Mouse (Mus musculus) embryonic facial prominence, embryonic 12.5 days (tissue): ENCODE data around the gene Gm29133. TPM values are rescaled to one million over a fixed set of nuclear protein-coding genes. Genes with fewer than 3 reads are reported as not detected.

ENCODE experiments used
- ATAC-seq: fragments of 200-750 bp; cut with Nextera tagmentation; 2 replicates; pipeline ENCODE4 v1.8.0; 2017; ENCODE audit not compliant: insufficient number of reproducible peaks, insufficient read depth, low FRiP score, low TSS enrichment
- H3K27ac ChIP-seq: fragments of 300-500 bp; sonication (generic); 2 replicates; pipeline ENCODE4 v1.5.1; 2016; ENCODE audit warnings: mild to moderate bottlenecking
- H3K27me3 ChIP-seq: fragments of 300-500 bp; sonication (generic); 2 replicates; pipeline ENCODE4 v1.6.1; 2016; ENCODE audit warnings: mild to moderate bottlenecking, moderate library complexity
- H3K36me3 ChIP-seq: fragments of 300-500 bp; sonication (generic); 2 replicates; pipeline ENCODE4 v1.6.1; 2016; ENCODE audit warnings: mild to moderate bottlenecking
- H3K4me1 ChIP-seq: fragments of 300-500 bp; sonication (generic); 2 replicates; pipeline ENCODE4 v1.6.1; 2016
- H3K4me2 ChIP-seq: fragments of 300-500 bp; sonication (generic); replicated peaks from 2 replicates; pipeline ENCODE4 v1.6.1; 2016; ENCODE audit warnings: mild to moderate bottlenecking, moderate library complexity
- H3K4me3 ChIP-seq: fragments of 300-500 bp; sonication (generic); 2 replicates; pipeline ENCODE4 v1.5.1; 2016; ENCODE audit warnings: mild to moderate bottlenecking
- H3K9ac ChIP-seq: fragments of 300-500 bp; sonication (generic); 2 replicates; pipeline ENCODE4 v1.6.1; 2016; ENCODE audit warnings: mild to moderate bottlenecking, moderate library complexity
- H3K9me3 ChIP-seq: fragments of 300-500 bp; sonication (generic); 2 replicates; pipeline ENCODE4 v1.6.1; 2016; ENCODE audit warnings: mild to moderate bottlenecking, moderate library complexity
- WGBS: fragments of 180-500 bp; shearing (Covaris S2); methylation state at CpG from one replicate; pipeline ENCODE4 v1.1.7; 2016; 5-methylcytosine and 5-hydroxymethylcytosine counted together
- polyA plus RNA-seq: library from polyadenylated mRNA; unstranded; fragments of >200 nt; fragmentation: Nextera tagmentation; extraction: Ambion mirVana; gene quantifications from 2 replicates; pipeline ENCODE4 v1.2.1, GENCODE M21; 2016

Gene Gm29133
- polyA plus RNA-seq, 1 experiment from 2014 or later = not detected

DNA sequence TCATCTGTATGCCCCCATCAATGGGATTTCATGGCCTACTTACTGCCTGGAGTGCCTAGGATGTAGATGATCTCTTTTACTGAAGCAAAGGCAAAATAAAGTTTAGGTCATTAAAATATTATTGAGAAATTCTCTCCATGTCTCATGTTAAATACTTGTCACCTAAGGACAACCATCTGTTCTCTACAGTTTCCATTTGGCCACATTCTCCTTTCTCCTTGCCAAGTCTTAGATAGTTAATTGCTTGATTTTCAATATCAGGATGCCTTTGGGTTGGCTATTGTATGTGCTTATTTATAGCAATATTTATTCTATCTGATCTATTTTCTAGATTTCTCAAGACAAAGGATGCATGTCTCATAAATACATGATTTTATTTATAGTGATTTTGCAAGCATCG is 75.9 kb downstream of the Gm29133 start:
- Histone ChIP-seq H3K27ac (no peak overlapping the region), H3K9ac (no peak overlapping the region), H3K4me2 (no peak overlapping the region), H3K36me3 (no peaks in the 10 kb centered on the region), H3K4me3 (no peak overlapping the region), H3K9me3 (no peaks in the 10 kb centered on the region), H3K4me1 (no peaks in the 10 kb centered on the region), H3K27me3 (no peaks in the 10 kb centered on the region)
- WGBS = 87% methylated on average over 1 of the region's 1 CpGs
- ATAC-seq = no peak

DNA sequence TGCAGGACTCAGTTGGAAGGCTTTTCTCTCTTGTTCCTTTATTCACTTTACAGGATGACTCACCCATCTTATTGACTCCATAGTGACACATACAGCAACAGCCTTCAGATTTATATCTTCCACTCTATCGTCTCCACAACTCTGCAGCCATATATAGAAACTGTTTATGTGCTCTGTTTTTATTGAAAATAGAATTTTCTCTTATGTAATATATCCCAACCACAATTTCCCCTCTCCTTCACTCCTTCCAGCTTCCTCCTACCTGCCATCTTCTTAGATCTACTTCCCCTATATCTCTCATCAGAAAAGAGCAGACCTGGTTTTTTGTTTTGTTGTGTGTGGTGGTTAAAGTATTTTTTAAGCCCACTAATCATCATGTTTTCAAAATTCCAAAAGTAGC is 76.5 kb downstream of the Gm29133 start:
- no peak overlapping the region for H3K27ac ChIP-seq
- H3K9me3 ChIP-seq = no peaks in the 10 kb centered on the region
- 100% methylated on average over 1 of the region's 1 CpGs for WGBS
- H3K4me2 ChIP-seq = no peak overlapping the region
- H3K4me1 ChIP-seq = no peaks in the 10 kb centered on the region
- no peak for ATAC-seq
- H3K27me3 ChIP-seq = no peaks in the 10 kb centered on the region
- H3K4me3 ChIP-seq = no peak overlapping the region
- no peaks in the 10 kb centered on the region for H3K36me3 ChIP-seq
- no peak overlapping the region for H3K9ac ChIP-seq

DNA sequence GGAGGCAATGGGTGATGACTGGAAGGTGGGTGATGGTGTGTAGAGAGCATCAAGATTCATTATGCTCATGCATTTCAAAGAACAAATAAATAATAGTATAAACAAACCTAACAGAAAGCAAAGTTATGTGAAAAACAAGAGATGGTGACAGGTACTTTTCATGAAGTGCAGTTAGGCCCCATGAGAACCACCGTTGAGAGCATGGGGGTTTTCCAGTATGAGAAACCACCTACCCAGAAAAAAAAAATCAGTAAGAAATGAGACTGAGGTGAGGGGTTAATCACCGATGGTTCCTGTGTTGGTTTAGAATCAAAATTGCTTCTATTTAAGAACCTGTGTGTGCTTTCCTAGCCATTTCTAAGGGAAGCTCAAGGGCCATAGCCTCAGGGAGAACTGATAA is 86.8 kb downstream of the Gm29133 start:
- no peaks in the 10 kb centered on the region for H3K4me1 ChIP-seq
- no peak overlapping the region for H3K4me3 ChIP-seq
- no peaks in the 10 kb centered on the region for H3K36me3 ChIP-seq
- WGBS = 46% methylated on average over 2 of the region's 2 CpGs
- H3K27me3 ChIP-seq = no peaks in the 10 kb centered on the region
- H3K9me3 ChIP-seq = no peaks in the 10 kb centered on the region
- H3K27ac ChIP-seq = no peak overlapping the region
- H3K4me2 ChIP-seq = no peak overlapping the region
- H3K9ac ChIP-seq = no peak overlapping the region
- ATAC-seq = no peak

DNA sequence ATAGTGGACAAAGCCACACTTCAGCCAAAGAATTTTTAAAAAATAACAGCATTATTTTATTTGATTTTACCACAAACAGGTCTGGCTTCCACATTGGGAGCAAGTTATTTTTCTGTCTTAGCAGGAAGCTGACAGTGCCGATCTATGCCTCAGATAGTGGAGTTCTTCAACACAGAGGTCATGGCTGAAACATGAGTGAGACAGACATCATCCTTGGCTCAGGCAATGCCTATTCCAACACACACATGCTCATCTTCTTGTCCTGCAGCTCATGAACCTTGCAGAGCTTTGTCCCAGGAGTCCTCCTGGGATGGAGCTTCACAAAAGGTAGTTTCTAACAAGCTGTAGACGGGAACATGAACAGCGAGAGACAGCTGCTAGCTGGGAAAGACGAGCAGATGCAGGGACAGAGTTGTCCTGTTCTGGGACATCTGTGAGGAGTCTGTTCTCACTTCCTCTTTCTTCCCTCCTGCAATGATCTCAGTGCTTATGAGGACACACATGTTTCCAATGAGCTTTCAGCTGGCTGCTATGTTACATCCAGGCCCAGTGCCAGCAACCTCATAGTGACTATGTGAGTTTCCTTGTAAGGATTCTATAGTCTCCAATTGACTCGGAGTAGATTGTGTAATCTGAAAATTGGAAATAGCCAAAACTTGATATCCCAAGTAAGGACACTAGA is 87.4 kb downstream of the Gm29133 start:
- Histone ChIP-seq H3K27ac (no peak overlapping the region), H3K4me1 (no peaks in the 10 kb centered on the region), H3K4me2 (no peak overlapping the region), H3K4me3 (no peak overlapping the region), H3K9ac (no peak overlapping the region), H3K36me3 (no peaks in the 10 kb centered on the region), H3K27me3 (no peaks in the 10 kb centered on the region), H3K9me3 (no peaks in the 10 kb centered on the region)
- WGBS = 44% methylated on average over 5 of the region's 5 CpGs
- 0 out of 2 replicates have a peak, but pooled peaks have one; percentile 64 for ATAC-seq

Other genes with a start within 250 kb of the Gm29133 start
- gene Pdcd10, start 191.3 kb upstream of the Gm29133 start, polyA plus RNA-seq = 87.2 and 88.3 TPM in 2 replicates
- 11.3 and 13.2 TPM in 2 replicates for gene Serpini1, start 190.7 kb upstream of the Gm29133 start, polyA plus RNA-seq
- gene Golim4, start 208.8 kb downstream of the Gm29133 start, polyA plus RNA-seq = 60.6 and 64.4 TPM in 2 replicates